Mouse (Mus musculus): Measurements from ENCODE around the gene 9430097D07Rik. TPM values are rescaled to one million over a fixed set of nuclear protein-coding genes. Genes with fewer than 3 reads are reported as not detected.

9430097D07Rik gene
- polyA plus RNA-seq, 1 experiment from 2014 or later, result 0.33 TPM

GRCm38 (mm10) chr2:32537360-32537905 is 38.1 kb downstream of the 9430097D07Rik start:
- 8% methylated on average over 9 of the region's 9 CpGs for WGBS
- Histone ChIP-seq H3K9me3 (ENCODE audit: control insufficient read depth, low read length) (no peaks in the 10 kb centered on the region), H3K27me3 (ENCODE audit: control insufficient read depth, insufficient read depth, low read length) (no peaks in the 10 kb centered on the region), H3K27ac (replicated peaks; ENCODE audit: low read depth, low read length) (peak overlapping the region; percentile 47), H3K36me3 (ENCODE audit: control insufficient read depth, insufficient read depth, low read length) (no peaks in the 10 kb centered on the region), H3K4me1 (ENCODE audit: control insufficient read depth, insufficient read depth, low read length) (peaks cover 33% of the 10 kb centered on the region), H3K4me3 (ENCODE audit: low read depth, low read length) (peak overlapping the region; percentile 93), H3K9ac (ENCODE audit: low read length) (peak overlapping the region; percentile 88), H3K4me2 (ENCODE audit: low read depth, severe bottlenecking) (peak overlapping the region; percentile 88)
- peak; percentile 51 for DNase-seq (ENCODE audit: low spot score)
- no peak for ATAC-seq (ENCODE audit: insufficient number of reproducible peaks, low FRiP score, low TSS enrichment, low read depth)

DNA sequence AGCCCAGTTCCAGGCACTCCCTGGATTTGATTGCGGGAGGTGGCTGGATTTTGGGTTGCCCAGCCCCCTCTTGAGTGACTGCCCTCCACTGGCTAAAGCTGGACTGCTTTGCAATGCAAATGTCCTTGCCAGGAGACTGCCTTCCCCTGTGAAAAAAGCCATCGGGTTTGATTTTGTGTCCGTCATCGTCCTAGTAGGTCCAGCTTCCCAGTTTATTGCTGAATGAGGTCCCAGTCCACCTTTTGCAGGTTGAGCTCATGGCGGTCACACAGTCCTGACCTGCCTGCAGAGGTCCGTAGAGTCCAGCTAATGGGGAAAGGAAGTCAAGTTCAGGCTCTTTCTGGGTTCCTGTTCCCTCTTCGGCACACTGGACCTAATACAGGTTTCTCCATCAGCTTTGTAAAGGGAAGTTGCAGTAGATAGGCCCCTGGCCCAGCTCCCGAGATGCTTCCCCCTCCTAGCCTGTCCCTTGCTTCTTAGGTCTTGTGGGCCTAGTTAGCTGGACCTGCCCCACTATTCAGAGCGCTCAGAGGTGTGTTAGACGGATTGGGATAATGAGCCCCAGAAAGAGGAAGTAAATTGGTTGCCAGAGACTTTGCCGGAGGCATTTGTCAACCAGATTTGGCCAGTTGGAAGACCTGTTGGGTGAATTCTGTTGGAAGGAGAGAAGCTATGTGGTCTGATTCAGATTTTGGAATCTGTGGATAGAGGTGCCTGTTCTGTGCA is 38.7 kb downstream of the 9430097D07Rik start:
- DNase-seq (ENCODE audit: low spot score) (peak; percentile 61), ATAC-seq (ENCODE audit: insufficient number of reproducible peaks, low FRiP score, low TSS enrichment, low read depth) (no peak)
- under 1% methylated on average over 11 of the region's 11 CpGs for WGBS
- H3K36me3 ChIP-seq (ENCODE audit: control insufficient read depth, insufficient read depth, low read length), result no peaks in the 10 kb centered on the region
- peak overlapping the region; percentile 88 for H3K9ac ChIP-seq (ENCODE audit: low read length)
- H3K27me3 ChIP-seq (ENCODE audit: control insufficient read depth, insufficient read depth, low read length), result no peaks in the 10 kb centered on the region
- peak overlapping the region; percentile 88 for H3K4me2 ChIP-seq (ENCODE audit: low read depth, severe bottlenecking)
- no peaks in the 10 kb centered on the region for H3K9me3 ChIP-seq (ENCODE audit: control insufficient read depth, low read length)
- H3K4me1 ChIP-seq (ENCODE audit: control insufficient read depth, insufficient read depth, low read length), result peaks cover 33% of the 10 kb centered on the region
- H3K4me3 ChIP-seq (ENCODE audit: low read depth, low read length), result peak overlapping the region; percentile 93
- H3K27ac ChIP-seq (replicated peaks; ENCODE audit: low read depth, low read length), result peak overlapping the region; percentile 47

DNA sequence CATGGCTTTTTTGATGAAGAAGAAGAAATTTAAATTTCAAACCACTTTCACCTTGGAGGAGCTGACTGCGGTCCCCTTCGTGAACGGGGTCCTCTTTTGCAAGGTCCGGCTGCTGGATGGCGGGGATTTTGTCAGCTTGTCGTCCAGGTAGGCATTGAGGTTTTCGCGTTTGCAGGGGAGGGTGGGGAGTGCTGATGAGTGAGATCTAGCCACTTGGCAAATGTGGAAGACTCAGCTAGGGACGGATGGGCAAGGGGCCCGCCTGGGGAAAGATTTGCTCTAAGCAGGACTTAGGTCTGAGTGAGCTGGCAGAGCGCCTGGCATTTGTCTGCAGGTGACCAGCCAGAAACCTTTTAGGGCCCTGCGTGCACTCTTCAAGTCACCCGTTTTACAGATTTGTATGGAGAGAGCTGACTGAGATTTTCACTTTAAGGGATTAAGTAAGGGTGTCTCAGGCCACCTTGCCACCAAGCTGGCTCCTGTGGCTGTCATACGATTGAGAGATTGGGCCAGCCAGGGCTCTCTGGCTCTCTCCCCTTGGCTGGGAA is 39.3 kb downstream of the 9430097D07Rik start:
- peaks cover 33% of the 10 kb centered on the region for H3K4me1 ChIP-seq (ENCODE audit: control insufficient read depth, insufficient read depth, low read length)
- no peaks in the 10 kb centered on the region for H3K27me3 ChIP-seq (ENCODE audit: control insufficient read depth, insufficient read depth, low read length)
- peak overlapping the region; percentile 88 for H3K4me2 ChIP-seq (ENCODE audit: low read depth, severe bottlenecking)
- ATAC-seq (ENCODE audit: insufficient number of reproducible peaks, low FRiP score, low TSS enrichment, low read depth), result no peak
- peak overlapping the region; percentile 88 for H3K9ac ChIP-seq (ENCODE audit: low read length)
- peak overlapping the region; percentile 93 for H3K4me3 ChIP-seq (ENCODE audit: low read depth, low read length)
- peak; percentile 46 for DNase-seq (ENCODE audit: low spot score)
- no peaks in the 10 kb centered on the region for H3K36me3 ChIP-seq (ENCODE audit: control insufficient read depth, insufficient read depth, low read length)
- H3K27ac ChIP-seq (replicated peaks; ENCODE audit: low read depth, low read length), result peak overlapping the region; percentile 47; the same call in 1 of the 2 replicates
- no peaks in the 10 kb centered on the region for H3K9me3 ChIP-seq (ENCODE audit: control insufficient read depth, low read length)
- WGBS, result under 1% methylated on average over 14 of the region's 14 CpGs

GRCm38 (mm10) chr2:32535501-32535991 is 39.9 kb downstream of the 9430097D07Rik start:
- H3K27me3 ChIP-seq (ENCODE audit: control insufficient read depth, insufficient read depth, low read length), result no peaks in the 10 kb centered on the region
- no peaks in the 10 kb centered on the region for H3K9me3 ChIP-seq (ENCODE audit: control insufficient read depth, low read length)
- peaks cover 33% of the 10 kb centered on the region for H3K4me1 ChIP-seq (ENCODE audit: control insufficient read depth, insufficient read depth, low read length)
- peak; percentile 48; the same call in 1 of the 2 replicates for ATAC-seq (ENCODE audit: insufficient number of reproducible peaks, low FRiP score, low TSS enrichment, low read depth)
- peak overlapping the region; percentile 88 for H3K9ac ChIP-seq (ENCODE audit: low read length)
- H3K36me3 ChIP-seq (ENCODE audit: control insufficient read depth, insufficient read depth, low read length), result no peaks in the 10 kb centered on the region
- no peak for DNase-seq (ENCODE audit: low spot score)
- WGBS, result under 1% methylated on average over 34 of the region's 56 CpGs
- peak overlapping the region; percentile 88 for H3K4me2 ChIP-seq (ENCODE audit: low read depth, severe bottlenecking)
- peak overlapping the region; percentile 95 for H3K27ac ChIP-seq (replicated peaks; ENCODE audit: low read depth, low read length)
- peak overlapping the region; percentile 93 for H3K4me3 ChIP-seq (ENCODE audit: low read depth, low read length)

DNA sequence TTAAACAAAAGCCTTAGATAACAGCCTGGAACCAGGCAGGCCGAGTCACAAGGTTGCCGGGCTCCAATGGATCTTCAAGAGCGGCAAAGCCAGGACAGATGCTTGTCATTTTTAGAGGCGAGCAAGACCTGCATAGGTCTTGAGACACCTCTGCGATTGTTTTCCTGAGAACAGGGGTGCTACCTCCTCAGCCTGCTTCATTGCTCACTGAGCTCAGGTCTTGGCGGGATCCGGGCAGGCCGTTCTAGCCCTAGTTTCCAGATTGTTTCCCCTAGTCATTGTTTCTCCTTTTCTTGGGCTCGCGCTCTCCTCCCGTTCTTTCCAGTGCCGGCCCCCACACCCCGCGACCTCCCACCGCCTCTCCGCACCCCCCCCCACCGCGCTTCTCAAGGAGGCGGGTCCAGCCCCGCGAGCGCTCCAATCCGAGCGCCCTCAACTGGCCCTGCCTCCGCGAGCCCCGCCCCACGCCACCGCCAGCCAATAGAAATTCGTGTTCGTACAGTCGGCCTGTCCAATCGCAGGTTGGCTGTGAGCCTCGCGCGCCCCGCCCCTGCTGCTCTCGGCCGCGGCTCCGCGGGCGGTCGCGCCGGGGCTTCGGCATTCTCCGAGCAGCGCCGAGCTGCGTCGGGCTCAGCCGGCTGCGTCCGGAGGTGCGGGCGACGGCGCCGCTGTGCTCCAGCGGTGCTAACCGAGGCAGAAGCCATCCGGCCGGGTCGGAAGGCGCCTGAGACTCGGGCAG is 40.6 kb downstream of the 9430097D07Rik start, which contains the start of gene Fam102a:
Gene Fam102a, plus strand, starts transcription at position 600 of the 739 bp plus-strand sequence.
- Histone ChIP-seq H3K4me1 (ENCODE audit: control insufficient read depth, insufficient read depth, low read length) (peaks cover 33% of the 10 kb centered on the region), H3K9me3 (ENCODE audit: control insufficient read depth, low read length) (no peaks in the 10 kb centered on the region), H3K4me2 (ENCODE audit: low read depth, severe bottlenecking) (peak within 1 kb of the TSS; percentile 88), H3K27me3 (ENCODE audit: control insufficient read depth, insufficient read depth, low read length) (no peaks in the 10 kb centered on the region), H3K9ac (ENCODE audit: low read length) (peak within 1 kb of the TSS; percentile 88), H3K27ac (replicated peaks; ENCODE audit: low read depth, low read length) (peak within 1 kb of the TSS; percentile 95), H3K4me3 (ENCODE audit: low read depth, low read length) (peak within 1 kb of the TSS; percentile 93), H3K36me3 (ENCODE audit: control insufficient read depth, insufficient read depth, low read length) (no peaks in the 10 kb centered on the region)
- WGBS, result under 1% methylated on average over 65 of the region's 67 CpGs
- ATAC-seq (ENCODE audit: insufficient number of reproducible peaks, low FRiP score, low TSS enrichment, low read depth) (peak; percentile 94), DNase-seq (ENCODE audit: low spot score) (peak; percentile 99)

DNA sequence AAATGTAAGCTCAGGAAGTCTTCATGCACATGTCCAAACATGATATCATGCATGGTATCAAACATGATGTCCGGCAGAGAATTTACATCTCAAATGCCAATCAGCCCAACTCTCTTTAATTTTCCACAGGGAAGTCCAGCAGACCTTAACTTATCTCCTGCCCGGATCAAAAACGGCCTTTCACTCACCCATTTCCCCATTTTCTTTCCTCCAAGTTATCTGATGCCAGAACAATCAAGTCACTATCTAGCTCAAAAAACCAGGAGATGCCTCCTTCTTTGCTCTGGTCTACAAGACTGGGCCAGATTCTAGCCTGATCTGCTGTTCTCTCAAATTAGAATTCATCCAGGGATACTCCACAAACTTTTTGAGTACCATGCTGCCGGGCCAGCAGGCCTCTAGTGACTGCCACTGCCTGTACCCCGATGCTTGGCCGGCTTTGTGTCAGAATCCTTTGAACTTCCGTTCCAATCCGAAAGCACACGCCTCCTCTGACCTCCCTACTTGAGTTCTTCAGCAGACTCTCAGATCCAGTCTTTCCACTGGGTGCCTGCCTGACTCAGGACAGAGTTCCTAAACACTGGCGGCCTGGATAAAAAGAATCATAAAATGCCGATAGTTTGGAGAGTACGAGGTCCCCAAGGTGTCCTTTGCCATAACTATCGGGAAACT is 41.3 kb downstream of the 9430097D07Rik start:
- peak overlapping the region; percentile 93 for H3K4me3 ChIP-seq (ENCODE audit: low read depth, low read length)
- peaks cover 28% of the 10 kb centered on the region for H3K4me1 ChIP-seq (ENCODE audit: control insufficient read depth, insufficient read depth, low read length)
- ATAC-seq (ENCODE audit: insufficient number of reproducible peaks, low FRiP score, low TSS enrichment, low read depth) (no peak), DNase-seq (ENCODE audit: low spot score) (peak; percentile 76)
- H3K27ac ChIP-seq (replicated peaks; ENCODE audit: low read depth, low read length), result peak overlapping the region; percentile 90
- H3K27me3 ChIP-seq (ENCODE audit: control insufficient read depth, insufficient read depth, low read length), result no peaks in the 10 kb centered on the region
- peak overlapping the region; percentile 73 for H3K9ac ChIP-seq (ENCODE audit: low read length)
- H3K36me3 ChIP-seq (ENCODE audit: control insufficient read depth, insufficient read depth, low read length), result no peaks in the 10 kb centered on the region
- no peaks in the 10 kb centered on the region for H3K9me3 ChIP-seq (ENCODE audit: control insufficient read depth, low read length)
- WGBS, result 10% methylated on average over 13 of the region's 13 CpGs
- H3K4me2 ChIP-seq (ENCODE audit: low read depth, severe bottlenecking), result peak overlapping the region; percentile 88

DNA sequence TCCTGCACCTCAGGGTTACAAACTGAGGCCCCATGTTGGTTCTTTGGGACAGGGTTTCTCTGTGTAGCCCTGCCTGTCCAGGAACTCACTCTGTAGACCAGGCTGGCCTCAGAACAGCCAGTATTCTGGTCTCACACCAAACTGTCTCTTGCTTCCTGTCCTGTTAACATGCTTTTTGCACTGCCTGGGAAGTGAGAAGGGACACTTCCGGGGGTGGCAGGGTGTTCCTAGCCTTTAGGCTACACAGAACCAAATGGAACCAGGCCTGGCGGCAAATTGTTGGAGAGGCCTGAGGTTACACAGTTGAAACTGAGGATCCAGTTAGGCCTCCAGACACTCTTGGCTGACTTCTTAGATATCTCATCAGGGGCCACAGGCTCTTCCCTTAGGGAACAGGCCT is 42.3 kb downstream of the 9430097D07Rik start:
- no peak for ATAC-seq (ENCODE audit: insufficient number of reproducible peaks, low FRiP score, low TSS enrichment, low read depth)
- H3K4me3 ChIP-seq (ENCODE audit: low read depth, low read length), result no peak overlapping the region

More for the DNA sequence above, 42.3 kb downstream of the 9430097D07Rik start:
- Histone ChIP-seq H3K4me2 (ENCODE audit: low read depth, severe bottlenecking) (no peak overlapping the region), H3K9me3 (ENCODE audit: control insufficient read depth, low read length) (no peaks in the 10 kb centered on the region), H3K27me3 (ENCODE audit: control insufficient read depth, insufficient read depth, low read length) (no peaks in the 10 kb centered on the region), H3K27ac (replicated peaks; ENCODE audit: low read depth, low read length) (no peak overlapping the region), H3K9ac (ENCODE audit: low read length) (no peak overlapping the region), H3K4me1 (ENCODE audit: control insufficient read depth, insufficient read depth, low read length) (peaks cover 25% of the 10 kb centered on the region), H3K36me3 (ENCODE audit: control insufficient read depth, insufficient read depth, low read length) (no peaks in the 10 kb centered on the region)
- DNase-seq (ENCODE audit: low spot score), result no peak
- 81% methylated on average over 2 of the region's 2 CpGs for WGBS

Data from limb, embryonic 11.5 days (tissue).